ENCODE assay signal across 8 mouse cellular contexts in genomic region chr13:59842226-59843210, GRCm38 (mm10). TPM values are rescaled to one million over a fixed set of nuclear protein-coding genes. Genes with fewer than 3 reads are reported as not detected.
DNase-seq lines count a peak whose midpoint lies in the region; ATAC-seq and TF ChIP-seq lines count a peak whose summit lies in the region.

No protein-coding gene starts in this region.

- peak; percentile 78 for TF ChIP-seq CTCF in G1E (IDR thresholded peaks at IDR 0.05; ENCODE audit: low read depth, low read length)
- peak; percentile 94 for TF ChIP-seq CTCF in lung, embryonic 14.5 days (IDR thresholded peaks at IDR 0.05; ENCODE audit: low read depth)

- no peak overlapping the region for H3K4me2 ChIP-seq in forebrain, embryonic 14.5 days (ENCODE audit: low read length)
- H3K4me2 ChIP-seq in lung, embryonic 14.5 days = peak overlapping the region; percentile 31

- no peak overlapping the region for H3K9ac ChIP-seq in forebrain, embryonic 14.5 days (ENCODE audit: low read length)
- no peak overlapping the region for H3K9ac ChIP-seq in lung, embryonic 14.5 days

- peak; percentile 52; the same call in 1 of the 2 replicates for ATAC-seq in G1E (ENCODE audit: extremely low read depth, insufficient number of reproducible peaks, low FRiP score, poor library complexity, severe bottlenecking)
- peak; percentile 30; the same call in 1 of the 2 replicates for ATAC-seq in forebrain, embryonic 14.5 days
- peak; percentile 50; the same call in 1 of the 2 replicates for ATAC-seq in lung, embryonic 14.5 days (ENCODE audit: insufficient read depth)

- WGBS in forebrain, embryonic 14.5 days = 43% methylated on average over 16 of the region's 16 CpGs
- WGBS in lung, embryonic 14.5 days = 30% methylated on average over 16 of the region's 16 CpGs

- DNase-seq in G1E (ENCODE audit: low spot score) = no peak
- peak; percentile 52 for DNase-seq in cerebellum, adult 11 months
- peak; percentile 90 for DNase-seq in forebrain, embryonic 14.5 days (ENCODE audit: low spot score)
- peak; percentile 92 for DNase-seq in heart, postnatal 4 days
- DNase-seq in layer of hippocampus, adult 8-10 months (ENCODE audit: low spot score in 2 of 2) = peak; percentile 72 to 86
- peak; percentile 96 for DNase-seq in lung, embryonic 14.5 days
- DNase-seq in ovary, postnatal 10 days (ENCODE audit: low spot score) = peak; percentile 77
- peak; percentile 74 for DNase-seq in thymus, postnatal 0 days (ENCODE audit: low spot score)

- no peaks in the 10 kb centered on the region for H3K9me3 ChIP-seq in G1E (replicated peaks)
- H3K9me3 ChIP-seq in forebrain, embryonic 14.5 days (replicated peaks; ENCODE audit: control insufficient read depth, low read length) = no peaks in the 10 kb centered on the region
- no peaks in the 10 kb centered on the region for H3K9me3 ChIP-seq in lung, embryonic 14.5 days (ENCODE audit: low read depth, low read length)

- H3K4me3 ChIP-seq in G1E (ENCODE audit: low read depth, low read length) = no peak overlapping the region
- H3K4me3 ChIP-seq in forebrain, embryonic 14.5 days (ENCODE audit: low read depth, low read length) = no peak overlapping the region
- H3K4me3 ChIP-seq in lung, embryonic 14.5 days (ENCODE audit: low read depth, low read length) = no peak overlapping the region

- H3K4me1 ChIP-seq in G1E (ENCODE audit: insufficient read depth, low read depth, low read length) = peaks cover 18% of the 10 kb centered on the region
- no peaks in the 10 kb centered on the region for H3K4me1 ChIP-seq in forebrain, embryonic 14.5 days (ENCODE audit: control insufficient read depth, insufficient read depth, low read length)
- no peaks in the 10 kb centered on the region for H3K4me1 ChIP-seq in lung, embryonic 14.5 days (ENCODE audit: insufficient read depth)

- H3K27ac ChIP-seq in forebrain, embryonic 14.5 days (ENCODE audit: low read depth, low read length) = no peak overlapping the region
- no peak overlapping the region for H3K27ac ChIP-seq in lung, embryonic 14.5 days (ENCODE audit: low read depth)

- H3K36me3 ChIP-seq in G1E (replicated peaks) = no peaks in the 10 kb centered on the region
- H3K36me3 ChIP-seq in forebrain, embryonic 14.5 days (ENCODE audit: control insufficient read depth, insufficient read depth, low read length) = no peaks in the 10 kb centered on the region
- no peaks in the 10 kb centered on the region for H3K36me3 ChIP-seq in lung, embryonic 14.5 days (ENCODE audit: insufficient read depth)

- H3K27me3 ChIP-seq in G1E (ENCODE audit: insufficient read depth, low read length) = peaks cover 6% of the 10 kb centered on the region
- no peaks in the 10 kb centered on the region for H3K27me3 ChIP-seq in forebrain, embryonic 14.5 days (replicated peaks; ENCODE audit: control insufficient read depth, insufficient read depth, low read length)
- H3K27me3 ChIP-seq in lung, embryonic 14.5 days (ENCODE audit: insufficient read depth, low read length) = no peaks in the 10 kb centered on the region

RNA-seq across cellular contexts. Expression of gene Tut7, which starts 19.6 kb away (rescaled TPM):
- 215 and 232 TPM in 2 replicates for total RNA-seq in G1E (2014; fragmentation: Nextera tagmentation)
- total RNA-seq in G1E (2017) = 166 and 194 TPM in 2 replicates
- 59.6 and 66.1 TPM in 2 replicates for polyA plus RNA-seq in G1E (2012)
- 33.5 and 43.0 TPM in 2 replicates for polyA plus RNA-seq in forebrain, embryonic 14.5 days (2014; fragmentation: Nextera tagmentation; extraction: Ambion mirVana)
- 10 to 100 TPM; 52.2 to 54.1 TPM for total RNA-seq in heart, postnatal 4 days (2021)
- total RNA-seq in layer of hippocampus, adult 8-10 months (2022) = 10 to 100 TPM; 61.3 to 71.4 (median 63.6) TPM
- polyA plus RNA-seq in lung, embryonic 14.5 days (2014; fragmentation: Nextera tagmentation; extraction: Ambion mirVana) = 44.3 and 44.6 TPM in 2 replicates
- polyA plus RNA-seq in thymus, postnatal 0 days (2015; fragmentation: Nextera tagmentation; extraction: Ambion mirVana) = 52.1 and 68.0 TPM in 2 replicates
